Mouse (Mus musculus) kidney, adult 8-10 months (tissue): Measurements from ENCODE around the gene Adgrg3.

Experiments used
- DNase-seq, 2 experiments: peaks; one replicate each; pipeline ENCODE4 v3.0.0; 2022

The Adgrg3 gene

DNA sequence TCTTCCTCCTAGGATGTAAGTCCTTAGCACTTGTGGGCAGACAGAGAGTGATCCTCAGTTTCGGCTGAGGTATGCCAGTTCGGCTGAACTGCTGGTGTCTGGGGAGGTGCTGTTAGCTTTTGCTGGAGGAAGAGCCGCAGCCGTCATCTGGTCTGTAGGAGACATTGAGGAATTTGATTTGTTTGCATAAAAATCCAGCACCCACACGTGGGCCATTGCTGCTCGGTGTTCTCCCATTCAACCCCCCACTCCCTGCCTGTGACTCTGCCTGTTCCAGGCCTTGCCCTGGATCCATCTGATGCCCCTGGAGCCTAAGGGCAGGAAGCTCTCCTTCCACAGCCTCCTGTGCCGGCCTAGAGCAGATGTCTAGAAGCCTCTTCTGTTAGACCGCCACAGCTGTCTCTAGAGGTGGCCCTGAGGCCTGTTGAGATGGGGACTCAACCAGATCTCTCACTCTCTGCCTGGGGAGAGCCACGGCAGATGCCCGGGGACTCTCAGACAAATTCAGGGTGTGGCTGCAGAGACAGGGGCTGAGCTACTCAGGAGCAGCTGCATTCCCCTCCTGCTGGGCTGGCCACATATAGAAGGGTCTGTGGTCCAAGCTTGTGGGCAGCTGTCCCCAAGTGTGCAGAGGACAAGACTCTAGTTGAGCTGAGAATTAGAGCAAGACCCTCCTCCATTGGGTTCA, 67.4 kb downstream of the Adgrg3 start:
- no peak for DNase-seq

DNA sequence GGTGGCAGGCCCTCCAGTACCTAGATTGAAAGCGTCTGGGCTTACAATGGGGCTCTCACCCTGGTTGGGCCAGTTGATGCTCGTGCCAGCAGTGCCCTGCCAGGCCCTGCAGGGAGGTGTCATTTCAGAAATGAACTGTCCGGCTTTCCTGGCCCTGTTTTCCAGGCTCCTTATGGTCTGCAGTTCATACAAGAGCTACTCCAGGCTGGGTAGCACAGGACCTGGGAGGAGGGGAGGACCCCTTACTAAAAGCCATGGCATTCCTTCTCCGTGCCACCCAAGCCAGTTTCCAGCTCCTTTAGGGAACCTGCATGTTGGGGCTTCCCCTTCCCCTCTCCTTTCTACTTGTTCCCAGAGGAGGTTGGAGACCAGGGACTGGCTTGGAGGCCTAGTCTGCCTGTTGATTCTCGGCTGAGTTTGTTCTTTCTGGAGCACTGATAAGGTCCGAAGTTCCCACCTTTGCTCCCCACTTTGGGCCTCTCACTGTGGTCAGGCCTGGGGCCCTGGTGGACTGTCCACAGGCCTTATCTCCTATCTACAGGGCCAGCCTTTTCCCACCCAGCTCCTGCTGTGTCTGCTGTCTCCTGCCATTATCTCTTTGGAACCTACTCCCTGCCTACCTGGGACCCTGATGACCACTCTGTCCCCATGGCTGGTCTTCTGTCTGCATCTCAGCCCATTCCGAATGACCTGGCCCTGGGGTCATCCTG, 68.1 kb downstream of the Adgrg3 start:
- DNase-seq: no peak

DNA sequence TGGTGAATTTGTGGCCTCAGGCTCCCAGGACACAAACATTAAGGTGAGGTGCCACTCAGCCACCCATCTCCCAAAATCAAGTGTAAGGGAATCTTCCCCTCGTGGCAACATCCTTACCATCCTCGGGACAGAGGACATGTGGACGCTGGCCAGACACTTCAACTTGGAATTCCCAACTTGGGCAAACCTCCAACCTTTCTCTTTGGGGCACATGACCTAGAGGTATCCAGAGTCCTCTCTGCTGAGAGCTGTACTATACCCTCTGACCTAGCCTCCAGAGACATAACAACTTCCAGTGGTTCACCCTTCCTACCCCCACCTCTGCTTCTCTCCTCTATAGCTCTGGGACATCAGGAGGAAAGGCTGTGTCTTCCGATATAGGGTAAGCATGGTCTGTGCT, 76.1 kb downstream of the Adgrg3 start:
- peak; percentile 87 to 91 for DNase-seq
